Mouse (Mus musculus): ENCODE results near the gene Vdac2. TPM values are rescaled to one million over a fixed set of nuclear protein-coding genes. Genes with fewer than 3 reads are reported as not detected.
A peak's percentile ranks its signal among the peaks of the same experiment; 100 is the strongest.

Gene Vdac2
- polyA plus RNA-seq, 1 experiment from 2014 or later, result 301 TPM

- 15% methylated on average over 6 of the region's 6 CpGs for WGBS
- H3K27ac ChIP-seq, result peak overlapping the region; percentile 25; the same call in 1 of the 2 replicates
- DNase-seq (ENCODE audit: low spot score), result peak; percentile 65
- peaks cover 29% of the 10 kb centered on the region for H3K4me1 ChIP-seq
- H3K9me3 ChIP-seq (replicated peaks), result no peaks in the 10 kb centered on the region
- H3K36me3 ChIP-seq, result no peaks in the 10 kb centered on the region
- peaks cover 21% of the 10 kb centered on the region for H3K27me3 ChIP-seq (ENCODE audit: low read depth, poor library complexity, severe bottlenecking)
- no peak overlapping the region for H3K4me3 ChIP-seq
Observed at GRCm38 (mm10) chr14:21892341-21892659, 67.3 kb downstream of the Vdac2 start.

Other genes with a start within 250 kb of the Vdac2 start
- 0.45 TPM in 1 of 2 replicates, not detected in the other for gene Dupd1, start 110.7 kb upstream of the Vdac2 start, polyA plus RNA-seq (2016; fragmentation: Nextera tagmentation; extraction: Ambion mirVana)
- gene Samd8, start 74.7 kb upstream of the Vdac2 start, polyA plus RNA-seq (2016; fragmentation: Nextera tagmentation; extraction: Ambion mirVana), result 9.3 and 11.7 TPM in 2 replicates
- not detected in 2 replicates for gene Dusp13, start 74.1 kb upstream of the Vdac2 start, polyA plus RNA-seq (2016; fragmentation: Nextera tagmentation; extraction: Ambion mirVana)
- gene Comtd1, start 23.7 kb downstream of the Vdac2 start, polyA plus RNA-seq (2016; fragmentation: Nextera tagmentation; extraction: Ambion mirVana), result 20.9 and 29.8 TPM in 2 replicates
- gene Zfp503, start 164.4 kb downstream of the Vdac2 start, polyA plus RNA-seq (2016; fragmentation: Nextera tagmentation; extraction: Ambion mirVana), result 18.5 and 22.6 TPM in 2 replicates
- gene Lrmda, start 194.5 kb downstream of the Vdac2 start, polyA plus RNA-seq (2016; fragmentation: Nextera tagmentation; extraction: Ambion mirVana), result 0.48 and 0.51 TPM in 2 replicates